Mouse (Mus musculus): ENCODE data around the gene Lingo4. TPM values are rescaled to one million over a fixed set of nuclear protein-coding genes. Genes with fewer than 3 reads are reported as not detected.

The Lingo4 gene
- polyA plus RNA-seq, 1 experiment from 2014 or later = 0.06 TPM

DNA sequence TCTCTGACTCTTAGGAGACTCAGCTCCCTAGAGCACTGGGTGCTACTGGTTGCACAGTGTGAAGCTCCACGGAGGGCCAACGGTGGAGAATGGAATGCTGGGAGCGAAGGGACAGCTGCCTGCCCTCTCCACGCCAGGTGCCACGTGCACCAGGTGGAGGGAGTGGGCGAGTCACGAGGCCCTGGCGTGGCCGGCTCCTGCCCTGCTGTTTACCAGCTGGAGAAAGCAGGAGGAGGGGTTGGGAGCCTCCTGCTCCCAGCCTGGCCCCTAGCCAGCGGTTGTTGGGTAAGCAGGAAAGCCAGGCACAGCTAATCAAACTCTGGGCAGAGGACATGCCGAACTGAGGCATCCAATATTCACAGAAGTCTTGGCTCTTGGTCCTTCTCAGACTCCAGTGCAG lies 26.7 kb upstream of the Lingo4 start:
- in situ Hi-C loops (cut with MboI; ENCODE audit: low pct_unique_long_range_greater_than_20kb) = loop anchor here (25.0 kb wide), 1 partner anchor 609 kb away; the partner anchor contains the start of gene Gm5773
- peak; percentile 36 for ATAC-seq
- no peaks in the 10 kb centered on the region for H3K27me3 ChIP-seq
- CTCF ChIA-PET = interaction anchor here (0.9 to 1.1 kb wide), 2 partner anchors 11 to 84 kb away, joined by 3 read pairs; no protein-coding TSS in a partner anchor
- POLR2A ChIA-PET = no interaction called here
- DNase-seq (ENCODE audit: low read depth, low spot score) = peak; percentile 60
- no peak for TF ChIP-seq CTCF (IDR thresholded peaks at IDR 0.05)

DNA sequence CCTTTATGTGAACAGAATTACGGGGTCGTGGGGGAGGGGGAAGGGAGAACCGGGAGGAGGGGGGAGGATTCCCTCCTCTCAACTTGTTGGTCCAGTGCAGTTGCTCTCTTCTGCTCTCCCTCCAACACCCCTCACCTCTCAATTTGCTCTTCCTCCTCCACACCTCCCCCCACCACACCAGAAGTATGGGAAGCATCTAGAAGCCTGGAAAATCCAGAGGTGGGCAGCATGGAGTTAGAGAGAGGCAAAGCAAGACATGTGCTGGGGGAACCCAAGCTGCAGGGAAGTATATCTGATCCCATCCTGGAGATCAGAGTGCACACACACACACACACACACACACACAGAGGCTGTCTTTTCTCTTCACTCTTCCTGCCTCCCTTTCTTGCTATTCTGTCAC lies 26.3 kb upstream of the Lingo4 start:
- no peak for DNase-seq (ENCODE audit: low read depth, low spot score)
- no peak for ATAC-seq
- in situ Hi-C loops (cut with MboI; ENCODE audit: low pct_unique_long_range_greater_than_20kb) = loop anchor here (25.0 kb wide), 1 partner anchor 610 kb away; the partner anchor contains the start of gene Gm5773
- H3K27me3 ChIP-seq = no peaks in the 10 kb centered on the region
- ChIA-PET CTCF (interaction anchor here (0.9 kb wide), 1 partner anchor 10 kb away, joined by 3 read pairs; no protein-coding TSS in a partner anchor), POLR2A (no interaction called here)
- no peak for TF ChIP-seq CTCF (IDR thresholded peaks at IDR 0.05)

DNA sequence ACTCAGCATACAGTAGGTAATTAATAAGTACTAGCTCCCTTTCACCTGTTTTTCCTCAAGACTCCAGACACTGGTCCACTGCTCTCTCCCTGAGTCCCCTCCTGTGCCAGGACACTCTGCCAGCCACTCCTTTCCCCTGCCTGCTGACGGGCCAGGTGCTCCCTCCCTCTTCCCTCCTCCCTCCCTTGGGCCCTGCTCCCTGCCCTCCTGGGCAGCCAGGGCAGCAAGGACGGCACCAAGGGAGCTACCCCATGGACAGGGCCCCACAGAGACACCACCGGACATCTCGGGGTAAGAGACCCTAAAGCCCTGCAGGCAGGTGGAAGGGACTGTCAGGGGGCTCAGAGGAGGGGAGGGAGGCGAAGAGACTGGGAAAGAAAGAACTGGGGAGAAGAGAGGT lies 25.7 kb upstream of the Lingo4 start, which contains the start of gene Rorc:
Gene Rorc (plus strand): TSS at position 154 of the 400 bp plus-strand sequence.
- ATAC-seq (peak; percentile 48), DNase-seq (ENCODE audit: low read depth, low spot score) (no peak)
- no peaks in the 10 kb centered on the region for H3K27me3 ChIP-seq
- ChIA-PET CTCF (no interaction called here), POLR2A (no interaction called here)
- in situ Hi-C loops (cut with MboI; ENCODE audit: low pct_unique_long_range_greater_than_20kb) = loop anchor here (25.0 kb wide), 1 partner anchor 610 kb away; the partner anchor contains the start of gene Gm5773
- TF ChIP-seq CTCF (IDR thresholded peaks at IDR 0.05) = no peak

- in situ Hi-C loops (cut with MboI; ENCODE audit: low pct_unique_long_range_greater_than_20kb) = loop anchor here (25.0 kb wide), 1 partner anchor 611 kb away; the partner anchor contains the start of gene Gm5773
- ATAC-seq = peak; percentile 11
- ChIA-PET POLR2A (no interaction called here), CTCF (no interaction called here)
- no peaks in the 10 kb centered on the region for H3K27me3 ChIP-seq
- no peak for DNase-seq (ENCODE audit: low read depth, low spot score)
- TF ChIP-seq CTCF (IDR thresholded peaks at IDR 0.05) = no peak
Measured at GRCm38 (mm10) chr3:94373090-94373489, 25.2 kb upstream of the Lingo4 start.

DNA sequence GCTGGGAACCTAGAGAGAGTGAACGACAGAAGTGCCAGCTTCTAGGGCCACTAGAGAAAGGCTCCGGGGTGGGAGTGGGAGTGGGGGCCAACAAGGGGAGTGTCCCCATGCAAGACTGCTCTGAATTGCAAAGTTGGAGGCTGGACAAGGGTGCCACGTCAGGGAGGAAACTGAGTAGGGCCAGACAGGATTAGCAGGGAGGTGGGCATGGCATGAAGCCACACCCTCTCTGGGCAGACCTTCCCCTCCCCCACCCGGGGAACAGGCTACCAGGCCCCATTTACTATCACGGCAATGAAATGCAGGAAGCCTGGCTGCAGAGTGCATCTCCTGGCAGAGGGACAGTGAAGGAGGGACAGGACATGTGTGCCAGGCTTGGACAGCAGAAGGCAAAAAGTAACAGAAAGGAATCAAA lies 24.7 kb upstream of the Lingo4 start:
- DNase-seq (ENCODE audit: low read depth, low spot score) (no peak), ATAC-seq (no peak)
- TF ChIP-seq CTCF (IDR thresholded peaks at IDR 0.05) = no peak
- in situ Hi-C loops (cut with MboI; ENCODE audit: low pct_unique_long_range_greater_than_20kb) = loop anchor here (25.0 kb wide), 1 partner anchor 611 kb away; the partner anchor contains the start of gene Gm5773
- ChIA-PET CTCF (interaction anchor here (1.0 kb wide), 1 partner anchor 135 kb away, joined by 3 read pairs; no protein-coding TSS in a partner anchor), POLR2A (no interaction called here)
- H3K27me3 ChIP-seq = no peaks in the 10 kb centered on the region

DNA sequence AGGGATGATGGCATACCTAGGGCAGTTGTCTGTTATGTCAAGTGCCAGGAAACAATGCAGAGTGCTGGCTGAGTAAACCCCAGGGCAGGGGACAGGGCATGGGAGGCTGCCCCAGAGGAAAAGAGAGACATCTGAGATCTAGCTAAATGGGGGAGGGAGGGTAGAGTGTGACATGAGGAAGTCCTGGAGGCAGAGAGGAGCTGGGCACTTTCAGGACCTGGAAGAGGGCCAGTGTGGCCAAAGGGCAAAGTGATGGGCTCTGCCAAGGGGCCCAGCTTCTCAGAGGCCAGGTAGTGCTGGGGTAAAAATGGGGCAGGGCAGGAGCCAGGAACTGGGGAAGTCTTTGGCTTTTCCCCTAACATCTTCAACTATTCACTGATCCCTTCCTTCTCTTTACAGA lies 23.7 kb upstream of the Lingo4 start:
- no peaks in the 10 kb centered on the region for H3K27me3 ChIP-seq
- no peak for TF ChIP-seq CTCF (IDR thresholded peaks at IDR 0.05)
- ChIA-PET POLR2A (interaction anchor here (0.7 kb wide), 1 partner anchor 32 kb away, joined by 6 read pairs; no protein-coding TSS in a partner anchor), CTCF (interaction anchor here (1.0 to 1.2 kb wide), 2 partner anchors 66 to 134 kb away, joined by 3 read pairs; no protein-coding TSS in a partner anchor)
- in situ Hi-C loops (cut with MboI; ENCODE audit: low pct_unique_long_range_greater_than_20kb) = loop anchor here (25.0 kb wide), 1 partner anchor 612 kb away; the partner anchor contains the start of gene Gm5773
- ATAC-seq (no peak), DNase-seq (ENCODE audit: low read depth, low spot score) (no peak)

DNA sequence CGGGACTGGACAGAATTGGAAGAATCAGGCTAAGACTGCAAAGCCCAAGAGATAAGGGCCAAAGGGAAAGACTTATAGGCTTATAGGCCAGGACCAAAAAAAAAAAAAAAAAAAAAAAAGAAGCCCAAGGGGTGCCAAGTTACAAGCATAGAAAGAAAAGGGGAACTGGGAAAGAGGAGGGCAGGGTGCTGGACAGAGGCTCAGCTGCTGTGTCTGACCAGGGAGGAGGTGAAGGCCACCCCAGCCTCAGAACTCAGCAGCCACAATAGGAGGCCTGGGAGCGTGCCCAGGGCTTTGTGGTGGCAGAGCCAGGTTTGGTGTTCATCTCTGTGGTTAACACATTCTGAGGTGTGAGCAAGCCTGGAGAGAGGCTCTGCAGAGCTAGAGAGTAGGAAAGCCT lies 23.2 kb upstream of the Lingo4 start:
- H3K27me3 ChIP-seq = no peaks in the 10 kb centered on the region
- no peak for ATAC-seq
- DNase-seq (ENCODE audit: low read depth, low spot score) = no peak
- ChIA-PET POLR2A (interaction anchor here (0.7 kb wide), 1 partner anchor 32 kb away, joined by 6 read pairs; no protein-coding TSS in a partner anchor), CTCF (interaction anchor here (1.1 to 1.2 kb wide), 2 partner anchors 9 to 65 kb away, joined by 3 read pairs; no protein-coding TSS in a partner anchor)
- no peak for TF ChIP-seq CTCF (IDR thresholded peaks at IDR 0.05)
- in situ Hi-C loops (cut with MboI; ENCODE audit: low pct_unique_long_range_greater_than_20kb) = no loop called here

DNA sequence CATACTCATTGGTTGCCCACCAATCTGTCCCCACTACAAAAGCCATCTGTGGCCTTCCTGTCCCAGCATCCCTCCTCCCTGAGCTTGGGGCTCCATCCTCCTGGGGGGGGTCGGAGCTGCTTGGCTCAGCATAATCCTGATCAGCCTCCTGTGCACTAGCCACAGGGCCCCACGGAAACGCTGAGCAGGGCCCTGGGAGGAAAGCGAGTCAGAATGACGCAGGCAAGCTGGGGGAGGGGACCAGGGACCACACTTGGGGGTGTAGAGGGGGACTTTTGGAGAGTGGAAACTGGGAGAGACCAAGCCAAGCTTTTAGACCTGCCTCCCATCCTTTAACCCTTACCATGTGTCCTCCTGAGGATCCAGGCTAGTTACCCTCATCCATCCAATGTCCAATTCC lies 22.5 kb upstream of the Lingo4 start:
- TF ChIP-seq CTCF (IDR thresholded peaks at IDR 0.05) = no peak
- in situ Hi-C loops (cut with MboI; ENCODE audit: low pct_unique_long_range_greater_than_20kb) = no loop called here
- no peak for ATAC-seq
- POLR2A ChIA-PET = interaction anchor here (0.5 kb wide), 1 partner anchor 67 kb away, joined by 3 read pairs; no protein-coding TSS in a partner anchor
- no peak for DNase-seq (ENCODE audit: low read depth, low spot score)
- H3K27me3 ChIP-seq = no peaks in the 10 kb centered on the region
- CTCF ChIA-PET = interaction anchor here (1.0 to 1.6 kb wide), 4 partner anchors 9 to 65 kb away, joined by 3 to 4 read pairs (median 3); no protein-coding TSS in a partner anchor

- DNase-seq (ENCODE audit: low read depth, low spot score) (no peak), ATAC-seq (no peak)
- H3K27me3 ChIP-seq = no peaks in the 10 kb centered on the region
- in situ Hi-C loops (cut with MboI; ENCODE audit: low pct_unique_long_range_greater_than_20kb) = no loop called here
- POLR2A ChIA-PET = interaction anchor here (1.2 kb wide), 1 partner anchor 66 kb away, joined by 6 read pairs; the partner anchor contains the start of genes Mrpl9 and Oaz3
- TF ChIP-seq CTCF (IDR thresholded peaks at IDR 0.05) = no peak
- CTCF ChIA-PET = interaction anchor here (1.0 to 1.7 kb wide), 4 partner anchors 10 to 24 kb away, joined by 3 to 5 read pairs (median 4); no protein-coding TSS in a partner anchor
Measured at GRCm38 (mm10) chr3:94377028-94377923, 21.0 kb upstream of the Lingo4 start.

GRCm38 (mm10) chr3:94379831-94380510 lies 18.3 kb upstream of the Lingo4 start:
- in situ Hi-C loops (cut with MboI; ENCODE audit: low pct_unique_long_range_greater_than_20kb) = no loop called here
- POLR2A ChIA-PET = no interaction called here
- CTCF ChIA-PET = interaction anchor here (1.5 to 1.9 kb wide), 2 partner anchors 13 to 61 kb away, joined by 4 read pairs; no protein-coding TSS in a partner anchor
- TF ChIP-seq CTCF (IDR thresholded peaks at IDR 0.05) = no peak
- DNase-seq (ENCODE audit: low read depth, low spot score) (no peak), ATAC-seq (no peak)
- no peaks in the 10 kb centered on the region for H3K27me3 ChIP-seq

Data from Patski (cell line).